Mouse (Mus musculus) embryonic facial prominence, embryonic 15.5 days (tissue): ENCODE data around the gene Ppp1r9a. TPM values are rescaled to one million over a fixed set of nuclear protein-coding genes. Genes with fewer than 3 reads are reported as not detected.
A peak's percentile ranks its signal among the peaks of the same experiment; 100 is the strongest.

Source experiments
- ATAC-seq: fragments of 200-750 bp; cut with Nextera tagmentation; 2 replicates; pipeline ENCODE4 v1.8.0; 2017; ENCODE audit warnings: low read depth, moderate TSS enrichment; ENCODE audit not compliant: insufficient number of reproducible peaks, low FRiP score, low TSS enrichment
- H3K27ac ChIP-seq: fragments of 300-500 bp; sonication (generic); replicated peaks from 2 replicates; pipeline ENCODE4 v1.5.1; 2015; ENCODE audit warnings: mild to moderate bottlenecking, inconsistent platforms
- H3K27me3 ChIP-seq: fragments of 300-500 bp; sonication (generic); 2 replicates; pipeline ENCODE4 v1.6.1; 2015; ENCODE audit warnings: inconsistent platforms
- H3K36me3 ChIP-seq: fragments of 300-500 bp; sonication (generic); 2 replicates; pipeline ENCODE4 v1.6.1; 2015; ENCODE audit warnings: mild to moderate bottlenecking, inconsistent platforms
- H3K4me1 ChIP-seq: fragments of 300-500 bp; sonication (generic); 2 replicates; pipeline ENCODE4 v1.6.1; 2015; ENCODE audit warnings: inconsistent platforms
- H3K4me2 ChIP-seq: fragments of 300-500 bp; sonication (generic); replicated peaks from 2 replicates; pipeline ENCODE4 v1.6.1; 2015; ENCODE audit warnings: mild to moderate bottlenecking, inconsistent platforms
- H3K4me3 ChIP-seq: fragments of 300-500 bp; sonication (generic); replicated peaks from 2 replicates; pipeline ENCODE4 v1.5.1; 2015; ENCODE audit warnings: mild to moderate bottlenecking, inconsistent platforms
- H3K9ac ChIP-seq: fragments of 300-500 bp; sonication (generic); 2 replicates; pipeline ENCODE4 v1.6.1; 2015; ENCODE audit warnings: inconsistent platforms
- H3K9me3 ChIP-seq: fragments of 300-500 bp; sonication (generic); replicated peaks from 2 replicates; pipeline ENCODE4 v1.6.1; 2016; ENCODE audit warnings: inconsistent platforms
- WGBS: fragments of 180-500 bp; shearing (Covaris S2); methylation state at CpG from one replicate; pipeline ENCODE4 v1.1.7; 2015; 5-methylcytosine and 5-hydroxymethylcytosine counted together
- polyA plus RNA-seq: library from polyadenylated mRNA; unstranded; fragments of >200 nt; fragmentation: Nextera tagmentation; extraction: Ambion mirVana; gene quantifications from 2 replicates; pipeline ENCODE4 v1.2.1, GENCODE M21; 2015

The Ppp1r9a gene
- polyA plus RNA-seq, 1 experiment from 2014 or later = 13.7 TPM

- H3K27ac ChIP-seq = no peak overlapping the region
- no peak for ATAC-seq
- no peaks in the 10 kb centered on the region for H3K27me3 ChIP-seq
- H3K4me2 ChIP-seq = no peak overlapping the region
- WGBS = 85% methylated on average over 3 of the region's 3 CpGs
- no peaks in the 10 kb centered on the region for H3K36me3 ChIP-seq
- H3K4me1 ChIP-seq = no peaks in the 10 kb centered on the region
- no peak overlapping the region for H3K4me3 ChIP-seq
- H3K9ac ChIP-seq = no peak overlapping the region
- no peaks in the 10 kb centered on the region for H3K9me3 ChIP-seq
Measured at GRCm38 (mm10) chr6:4985668-4986067, 83.0 kb downstream of the Ppp1r9a start.

GRCm38 (mm10) chr6:4987084-4987483 lies 84.4 kb downstream of the Ppp1r9a start:
- 92% methylated on average over 5 of the region's 5 CpGs for WGBS
- H3K27ac ChIP-seq = no peak overlapping the region
- H3K4me3 ChIP-seq = no peak overlapping the region
- H3K27me3 ChIP-seq = no peaks in the 10 kb centered on the region
- no peaks in the 10 kb centered on the region for H3K4me1 ChIP-seq
- no peak overlapping the region for H3K9ac ChIP-seq
- no peaks in the 10 kb centered on the region for H3K9me3 ChIP-seq
- no peak overlapping the region for H3K4me2 ChIP-seq
- no peak for ATAC-seq
- no peaks in the 10 kb centered on the region for H3K36me3 ChIP-seq

GRCm38 (mm10) chr6:4988688-4989087 lies 86.0 kb downstream of the Ppp1r9a start:
- Histone ChIP-seq H3K9me3 (no peaks in the 10 kb centered on the region), H3K27ac (no peak overlapping the region), H3K9ac (no peak overlapping the region), H3K27me3 (no peaks in the 10 kb centered on the region), H3K4me2 (no peak overlapping the region), H3K36me3 (no peaks in the 10 kb centered on the region), H3K4me3 (no peak overlapping the region), H3K4me1 (peaks cover 3% of the 10 kb centered on the region)
- ATAC-seq = no peak
- 68% methylated on average over 4 of the region's 4 CpGs for WGBS

GRCm38 (mm10) chr6:4992308-4992707 lies 89.6 kb downstream of the Ppp1r9a start:
- no peaks in the 10 kb centered on the region for H3K36me3 ChIP-seq
- 92% methylated on average over 9 of the region's 9 CpGs for WGBS
- H3K27ac ChIP-seq = no peak overlapping the region
- no peak overlapping the region for H3K4me3 ChIP-seq
- H3K9me3 ChIP-seq = no peaks in the 10 kb centered on the region
- no peak for ATAC-seq
- H3K4me2 ChIP-seq = no peak overlapping the region
- no peaks in the 10 kb centered on the region for H3K27me3 ChIP-seq
- no peak overlapping the region for H3K9ac ChIP-seq
- peaks cover 16% of the 10 kb centered on the region for H3K4me1 ChIP-seq

GRCm38 (mm10) chr6:4993600-4994160 lies 91.0 kb downstream of the Ppp1r9a start:
- H3K4me2 ChIP-seq = peak overlapping the region; percentile 40
- no peaks in the 10 kb centered on the region for H3K36me3 ChIP-seq
- peaks cover 16% of the 10 kb centered on the region for H3K4me1 ChIP-seq
- H3K4me3 ChIP-seq = peak overlapping the region; percentile 12; the same call in 1 of the 2 replicates
- no peak overlapping the region for H3K9ac ChIP-seq
- WGBS = 22% methylated on average over 15 of the region's 15 CpGs
- peak overlapping the region; percentile 79 for H3K27ac ChIP-seq
- no peak for ATAC-seq
- no peaks in the 10 kb centered on the region for H3K9me3 ChIP-seq
- H3K27me3 ChIP-seq = no peaks in the 10 kb centered on the region

- Histone ChIP-seq H3K27ac (peak overlapping the region; percentile 79), H3K27me3 (no peaks in the 10 kb centered on the region), H3K4me1 (peaks cover 20% of the 10 kb centered on the region), H3K9me3 (no peaks in the 10 kb centered on the region), H3K36me3 (no peaks in the 10 kb centered on the region), H3K9ac (no peak overlapping the region), H3K4me2 (peak overlapping the region; percentile 40), H3K4me3 (peak overlapping the region; percentile 12; the same call in 1 of the 2 replicates)
- ATAC-seq = peak; percentile 89
- 13% methylated on average over 14 of the region's 14 CpGs for WGBS
Measured at GRCm38 (mm10) chr6:4994161-4994919, 91.6 kb downstream of the Ppp1r9a start.

GRCm38 (mm10) chr6:4997599-4997998 lies 94.9 kb downstream of the Ppp1r9a start:
- no peak overlapping the region for H3K4me2 ChIP-seq
- no peaks in the 10 kb centered on the region for H3K9me3 ChIP-seq
- no peaks in the 10 kb centered on the region for H3K27me3 ChIP-seq
- H3K4me1 ChIP-seq = peaks cover 20% of the 10 kb centered on the region
- no peak overlapping the region for H3K27ac ChIP-seq
- no peak overlapping the region for H3K9ac ChIP-seq
- ATAC-seq = no peak
- WGBS = 91% methylated on average over 6 of the region's 6 CpGs
- no peaks in the 10 kb centered on the region for H3K36me3 ChIP-seq
- H3K4me3 ChIP-seq = no peak overlapping the region

- Histone ChIP-seq H3K4me2 (no peak overlapping the region), H3K4me3 (no peak overlapping the region), H3K9ac (no peak overlapping the region), H3K27me3 (no peaks in the 10 kb centered on the region), H3K9me3 (no peaks in the 10 kb centered on the region), H3K36me3 (no peaks in the 10 kb centered on the region), H3K27ac (peak overlapping the region; percentile 52; the same call in 1 of the 2 replicates), H3K4me1 (peaks cover 15% of the 10 kb centered on the region)
- WGBS = 26% methylated on average over 4 of the region's 4 CpGs
- no peak for ATAC-seq
Measured at GRCm38 (mm10) chr6:4998929-4999328, 96.2 kb downstream of the Ppp1r9a start.

- WGBS = 77% methylated on average over 8 of the region's 8 CpGs
- H3K9ac ChIP-seq = no peak overlapping the region
- no peak overlapping the region for H3K4me3 ChIP-seq
- H3K27me3 ChIP-seq = no peaks in the 10 kb centered on the region
- H3K4me1 ChIP-seq = 0 out of 2 replicates have a peak, but pooled peaks cover 4% of the 10 kb centered on the region
- no peak overlapping the region for H3K4me2 ChIP-seq
- ATAC-seq = no peak
- H3K27ac ChIP-seq = no peak overlapping the region
- no peaks in the 10 kb centered on the region for H3K36me3 ChIP-seq
- H3K9me3 ChIP-seq = no peaks in the 10 kb centered on the region
Measured at GRCm38 (mm10) chr6:5000788-5001187, 98.1 kb downstream of the Ppp1r9a start.

- Histone ChIP-seq H3K4me1 (peaks cover 9% of the 10 kb centered on the region; the same call in 1 of the 2 replicates), H3K27ac (peak overlapping the region; percentile 52), H3K36me3 (no peaks in the 10 kb centered on the region), H3K9ac (no peak overlapping the region), H3K4me2 (no peak overlapping the region), H3K27me3 (no peaks in the 10 kb centered on the region), H3K4me3 (no peak overlapping the region), H3K9me3 (no peaks in the 10 kb centered on the region)
- ATAC-seq = peak; percentile 70; the same call in 1 of the 2 replicates
- WGBS = 52% methylated on average over 22 of the region's 22 CpGs
Measured at GRCm38 (mm10) chr6:5005491-5006275, 103.0 kb downstream of the Ppp1r9a start.

GRCm38 (mm10) chr6:5006283-5006946 lies 103.7 kb downstream of the Ppp1r9a start:
- H3K4me2 ChIP-seq = no peak overlapping the region
- H3K27ac ChIP-seq = peak overlapping the region; percentile 52
- no peak overlapping the region for H3K9ac ChIP-seq
- H3K4me3 ChIP-seq = no peak overlapping the region
- no peak for ATAC-seq
- H3K36me3 ChIP-seq = no peaks in the 10 kb centered on the region
- no peaks in the 10 kb centered on the region for H3K27me3 ChIP-seq
- 84% methylated on average over 6 of the region's 6 CpGs for WGBS
- no peaks in the 10 kb centered on the region for H3K9me3 ChIP-seq
- peaks cover 16% of the 10 kb centered on the region; the same call in 1 of the 2 replicates for H3K4me1 ChIP-seq
